Mouse (Mus musculus): Measurements from ENCODE around the gene Canx. TPM values are rescaled to one million over a fixed set of nuclear protein-coding genes. Genes with fewer than 3 reads are reported as not detected.
"Not testable (repeated sequence)": the region's sequence is repeated elsewhere in the genome, so short reads cannot be mapped to it uniquely, and the experiment has no call there.

Canx gene
- polyA plus RNA-seq, 1 experiment from 2014 or later, result 176 TPM

DNA sequence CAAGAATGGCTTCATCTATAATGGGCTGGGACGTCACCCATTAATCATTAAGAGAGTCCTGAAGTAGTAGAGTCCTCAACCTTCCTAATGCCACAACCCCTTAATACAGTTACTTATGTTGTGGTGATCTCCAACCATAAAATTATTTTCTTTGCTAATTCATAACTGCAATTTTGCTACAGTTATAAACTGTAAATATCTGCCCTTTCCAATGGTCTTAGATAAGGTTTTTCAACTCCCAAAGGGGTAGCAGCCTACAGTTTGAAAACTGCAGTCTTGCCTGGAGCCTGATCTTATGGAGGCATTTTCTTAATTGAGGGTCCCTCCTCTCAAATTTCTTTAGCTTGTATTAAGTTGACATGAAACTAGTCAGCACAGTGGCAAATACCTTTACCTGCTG, 3.9 kb upstream of the Canx start:
- H3K9me3 ChIP-seq (replicated peaks), result no peaks in the 10 kb centered on the region

DNA sequence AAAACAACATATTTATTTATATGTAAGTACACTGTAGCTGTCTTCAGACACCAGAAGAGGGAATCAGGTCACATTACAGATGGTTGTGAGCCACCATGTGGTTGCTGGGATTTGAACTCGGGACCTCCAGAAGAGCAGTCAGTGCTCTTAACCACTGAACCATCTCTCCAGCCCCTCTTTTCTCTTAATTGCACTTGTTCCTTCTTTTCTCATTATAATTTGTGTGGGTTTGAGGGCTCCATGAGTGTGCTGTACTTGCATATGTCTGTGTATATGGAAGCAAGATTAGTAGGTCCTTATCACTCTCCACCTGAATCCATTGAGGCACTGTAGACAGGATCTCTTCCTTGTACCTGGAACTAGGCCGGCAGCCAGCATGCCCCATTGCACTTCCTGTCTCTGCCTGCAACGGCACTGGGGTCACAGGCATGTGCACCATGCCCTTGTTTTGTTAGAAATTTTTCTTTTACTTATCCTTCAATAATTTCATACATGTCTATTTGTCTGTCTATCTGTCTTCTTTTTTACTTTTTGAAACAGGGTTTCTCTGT, 2.7 kb upstream of the Canx start:
- Histone ChIP-seq H3K27me3 (no peaks in the 10 kb centered on the region), H3K36me3 (replicated peaks) (no peaks in the 10 kb centered on the region), H3K9ac (no peak overlapping the region), H3K4me2 (no peak overlapping the region), H3K27ac (replicated peaks) (no peak overlapping the region), H3K4me1 (replicated peaks) (peaks cover 23% of the 10 kb centered on the region), H3K9me3 (replicated peaks) (no peaks in the 10 kb centered on the region), H3K4me3 (replicated peaks) (no peak overlapping the region)
- ATAC-seq (ENCODE audit: insufficient read depth), result no peak
- 49% methylated on average over 3 of the region's 3 CpGs for WGBS (ENCODE audit: insufficient replicate concordance)

More for the DNA sequence above, 3.9 kb upstream of the Canx start:
- 63% methylated on average over 1 of the region's 1 CpGs for WGBS (ENCODE audit: insufficient replicate concordance)
- Histone ChIP-seq H3K27ac (replicated peaks) (no peak overlapping the region), H3K4me3 (replicated peaks) (no peak overlapping the region), H3K4me1 (replicated peaks) (peaks cover 11% of the 10 kb centered on the region), H3K4me2 (no peak overlapping the region), H3K9ac (no peak overlapping the region), H3K36me3 (replicated peaks) (no peaks in the 10 kb centered on the region), H3K27me3 (no peaks in the 10 kb centered on the region)
- ATAC-seq (ENCODE audit: insufficient read depth), result no peak

DNA sequence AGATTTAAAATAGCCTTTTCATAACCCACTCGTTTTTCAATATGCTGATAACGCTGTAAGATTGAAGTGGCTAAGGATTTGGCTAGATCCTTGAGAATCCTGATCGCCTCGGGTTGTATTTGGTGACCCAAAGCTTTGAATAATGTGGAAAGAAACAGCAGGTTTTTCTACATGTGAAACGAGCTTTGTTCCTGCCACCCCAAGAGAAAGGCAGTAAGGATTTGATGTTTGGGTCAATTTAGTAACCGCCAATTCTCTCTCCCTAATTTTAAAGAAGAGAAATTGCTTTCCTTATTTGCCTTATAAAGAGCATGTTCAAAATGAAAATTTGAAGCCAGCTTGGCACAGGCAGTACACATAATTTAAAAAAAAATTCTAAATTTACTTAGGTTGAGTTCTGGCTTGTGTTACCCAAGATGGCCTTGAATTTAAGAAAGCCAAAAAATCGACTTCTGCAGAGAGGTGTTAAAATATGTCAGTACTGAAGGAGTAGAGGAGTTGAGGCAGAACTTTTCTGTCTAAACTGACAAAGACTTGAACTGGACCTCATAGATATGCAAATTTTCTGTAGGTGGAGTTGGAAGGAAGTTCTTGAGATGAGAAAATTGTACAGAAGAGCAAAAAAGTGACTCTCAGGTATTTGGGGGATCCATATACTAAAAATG, 961 bp upstream of the Canx start:
- H3K27ac ChIP-seq (replicated peaks), result peak overlapping the region; percentile 85
- H3K36me3 ChIP-seq (replicated peaks), result 0 out of 2 replicates have a peak, but pooled peaks cover 4% of the 10 kb centered on the region
- H3K27me3 ChIP-seq, result no peaks in the 10 kb centered on the region
- H3K9ac ChIP-seq, result peak overlapping the region; percentile 64
- ATAC-seq (ENCODE audit: insufficient read depth), result no peak
- no peaks in the 10 kb centered on the region for H3K9me3 ChIP-seq (replicated peaks)
- peak overlapping the region; percentile 88 for H3K4me3 ChIP-seq (replicated peaks)
- peaks cover 39% of the 10 kb centered on the region for H3K4me1 ChIP-seq (replicated peaks)
- peak overlapping the region; percentile 78 for H3K4me2 ChIP-seq
- 3% methylated on average over 7 of the region's 7 CpGs for WGBS (ENCODE audit: insufficient replicate concordance)

DNA sequence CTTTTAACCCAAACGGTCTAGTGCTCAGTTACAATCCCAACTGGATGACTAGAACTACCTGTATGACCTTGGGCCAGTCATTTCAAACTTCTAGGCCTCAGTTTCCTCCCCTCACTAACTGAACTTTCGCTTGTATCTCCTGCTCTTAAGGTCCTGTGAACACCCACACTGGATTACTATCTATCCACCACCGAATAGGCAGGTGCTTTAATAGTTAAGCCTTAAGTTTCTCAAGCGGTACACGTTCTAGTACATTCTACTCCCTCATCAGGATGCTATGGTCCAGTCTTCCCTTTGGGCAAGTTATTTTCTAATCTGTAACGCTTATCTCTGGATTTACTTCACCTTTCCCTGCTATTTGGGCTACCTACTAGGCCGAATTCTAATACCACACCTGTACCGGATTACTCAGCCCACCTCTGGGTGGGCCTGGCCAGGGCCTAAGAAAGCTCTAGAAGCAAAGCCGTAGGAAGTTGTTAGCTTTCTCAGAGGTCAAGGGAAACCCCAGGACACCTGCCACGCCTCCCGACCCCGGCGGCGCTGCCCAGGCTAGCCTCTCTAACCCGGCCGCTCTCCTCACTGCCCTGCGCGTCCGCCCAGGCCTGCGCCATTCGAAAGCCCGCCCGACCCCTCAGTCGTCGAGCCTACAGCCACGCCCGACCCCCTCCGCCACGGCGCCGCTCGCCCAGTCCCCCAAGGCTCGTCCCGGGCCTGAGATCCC, 562 bp downstream of the Canx start:
- Histone ChIP-seq H3K9me3 (replicated peaks) (no peaks in the 10 kb centered on the region), H3K27me3 (no peaks in the 10 kb centered on the region), H3K36me3 (replicated peaks) (peaks cover 4% of the 10 kb centered on the region; the same call in 1 of the 2 replicates), H3K4me1 (replicated peaks) (peaks cover 48% of the 10 kb centered on the region), H3K4me2 (peak overlapping the region; percentile 93), H3K9ac (peak overlapping the region; percentile 90), H3K4me3 (replicated peaks) (peak overlapping the region; percentile 88), H3K27ac (replicated peaks) (peak overlapping the region; percentile 88)
- WGBS (ENCODE audit: insufficient replicate concordance), result under 1% methylated on average over 34 of the region's 34 CpGs
- peak; percentile 35 for ATAC-seq (ENCODE audit: insufficient read depth)

DNA sequence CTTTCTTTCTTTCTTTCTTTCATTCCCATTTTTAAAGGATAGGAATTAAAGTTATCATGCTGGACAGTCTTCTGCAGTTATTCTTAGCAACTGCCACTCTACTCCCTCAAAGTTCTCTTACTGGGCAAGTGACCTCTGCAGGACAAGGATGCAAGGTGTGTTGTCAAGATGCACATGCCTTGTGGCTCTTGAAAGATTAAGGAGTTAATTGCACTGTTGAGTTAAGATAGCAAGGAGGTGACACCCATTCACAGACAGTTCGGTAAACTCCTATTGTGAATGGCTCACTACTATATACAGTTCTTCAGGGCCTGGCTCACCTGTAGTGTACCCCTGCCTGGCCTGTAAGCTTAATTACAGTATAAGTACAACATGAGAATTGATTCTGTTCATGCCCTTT, 1.6 kb downstream of the Canx start:
- peak overlapping the region; percentile 88 for H3K27ac ChIP-seq (replicated peaks)
- ATAC-seq (ENCODE audit: insufficient read depth), result peak; percentile 40

DNA sequence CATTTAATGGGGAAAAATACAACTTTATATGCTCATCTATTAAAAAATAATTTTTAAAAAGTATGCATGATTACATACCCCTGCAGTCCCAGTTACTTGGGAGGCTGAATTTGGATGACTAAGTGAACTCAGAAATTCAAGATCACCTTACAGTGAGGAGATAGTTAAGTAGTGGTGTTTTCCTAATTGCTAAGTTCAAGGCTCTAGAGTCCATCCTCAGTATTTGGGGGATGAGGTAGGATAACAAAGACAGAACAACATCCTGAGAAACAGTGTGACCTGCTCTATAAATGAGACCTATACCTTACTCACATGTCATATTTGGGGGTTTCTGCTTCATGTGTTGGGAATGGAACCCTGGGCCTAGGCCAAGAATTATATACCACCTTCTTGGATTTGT, 3.1 kb downstream of the Canx start:
- Histone ChIP-seq H3K4me2 (peak overlapping the region; percentile 93), H3K9ac (no peak overlapping the region)

More for the DNA sequence above, 1.6 kb downstream of the Canx start:
- Histone ChIP-seq H3K4me1 (replicated peaks) (peaks cover 55% of the 10 kb centered on the region), H3K36me3 (replicated peaks) (peaks cover 14% of the 10 kb centered on the region), H3K27me3 (no peaks in the 10 kb centered on the region), H3K9me3 (replicated peaks) (no peaks in the 10 kb centered on the region), H3K4me3 (replicated peaks) (peak overlapping the region; percentile 88), H3K9ac (peak overlapping the region; percentile 90), H3K4me2 (peak overlapping the region; percentile 93)
- 0% methylated on average over 1 of the region's 1 CpGs for WGBS (ENCODE audit: insufficient replicate concordance)

DNA sequence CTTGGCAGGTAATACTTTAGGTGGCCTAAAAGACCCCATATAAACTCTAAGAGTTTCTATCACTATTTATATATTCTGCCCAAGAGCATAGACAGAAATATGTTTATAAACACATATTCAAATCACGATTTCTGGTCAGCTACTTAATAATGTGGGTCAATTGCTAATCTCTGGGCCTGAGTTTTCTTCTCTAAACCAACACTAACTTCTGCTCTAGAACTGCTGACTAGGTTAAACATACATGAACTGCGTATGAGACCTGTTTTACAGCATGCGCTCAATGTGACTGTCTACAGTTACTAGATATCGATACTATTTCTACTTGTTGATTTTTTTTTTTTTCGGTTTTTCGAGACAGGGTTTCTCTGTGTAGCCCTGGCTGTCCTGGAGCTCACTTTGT, 4.2 kb downstream of the Canx start:
- Histone ChIP-seq H3K27me3 (no peaks in the 10 kb centered on the region), H3K4me1 (replicated peaks) (peaks cover 51% of the 10 kb centered on the region), H3K27ac (replicated peaks) (no peak overlapping the region), H3K9ac (no peak overlapping the region), H3K4me3 (replicated peaks) (no peak overlapping the region), H3K9me3 (replicated peaks) (no peaks in the 10 kb centered on the region), H3K4me2 (no peak overlapping the region), H3K36me3 (replicated peaks) (peaks cover 24% of the 10 kb centered on the region)
- 81% methylated on average over 6 of the region's 6 CpGs for WGBS (ENCODE audit: insufficient replicate concordance)
- ATAC-seq (ENCODE audit: insufficient read depth), result no peak

More for the DNA sequence above, 3.1 kb downstream of the Canx start:
- H3K9me3 ChIP-seq (replicated peaks), result no peaks in the 10 kb centered on the region
- no peaks in the 10 kb centered on the region for H3K27me3 ChIP-seq
- peaks cover 57% of the 10 kb centered on the region for H3K4me1 ChIP-seq (replicated peaks)
- H3K27ac ChIP-seq (replicated peaks), result peak overlapping the region; percentile 30
- H3K4me3 ChIP-seq (replicated peaks), result peak overlapping the region; percentile 88
- ATAC-seq (ENCODE audit: insufficient read depth), result no peak
- H3K36me3 ChIP-seq (replicated peaks), result peaks cover 21% of the 10 kb centered on the region

DNA sequence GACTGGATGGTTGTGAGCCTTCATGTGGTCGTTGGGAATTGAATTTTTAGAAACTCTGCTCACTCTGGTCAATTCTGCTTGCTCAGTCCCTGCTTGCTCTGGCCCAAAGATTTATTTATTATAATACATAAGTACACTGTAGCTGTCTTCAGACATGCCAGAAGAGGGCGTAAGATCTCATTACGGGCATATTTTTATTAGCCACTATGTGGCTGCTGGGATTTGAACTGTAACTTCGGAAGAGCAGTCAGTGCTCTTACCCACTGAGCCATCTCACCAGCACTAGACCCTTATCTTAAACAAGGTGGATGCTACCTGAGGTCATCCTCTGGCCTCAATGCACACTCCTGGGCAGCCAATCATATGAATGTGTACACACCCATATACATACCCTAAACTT, 6.1 kb downstream of the Canx start:
- WGBS (ENCODE audit: insufficient replicate concordance), result 73% methylated on average over 4 of the region's 4 CpGs
- peaks cover 25% of the 10 kb centered on the region for H3K36me3 ChIP-seq (replicated peaks)
- not testable (repeated sequence) for H3K4me2 ChIP-seq; H3K9ac ChIP-seq; H3K27me3 ChIP-seq; ATAC-seq (ENCODE audit: insufficient read depth); H3K27ac ChIP-seq (replicated peaks); H3K9me3 ChIP-seq (replicated peaks); H3K4me3 ChIP-seq (replicated peaks)
- H3K4me1 ChIP-seq (replicated peaks), result peaks cover 56% of the 10 kb centered on the region

DNA sequence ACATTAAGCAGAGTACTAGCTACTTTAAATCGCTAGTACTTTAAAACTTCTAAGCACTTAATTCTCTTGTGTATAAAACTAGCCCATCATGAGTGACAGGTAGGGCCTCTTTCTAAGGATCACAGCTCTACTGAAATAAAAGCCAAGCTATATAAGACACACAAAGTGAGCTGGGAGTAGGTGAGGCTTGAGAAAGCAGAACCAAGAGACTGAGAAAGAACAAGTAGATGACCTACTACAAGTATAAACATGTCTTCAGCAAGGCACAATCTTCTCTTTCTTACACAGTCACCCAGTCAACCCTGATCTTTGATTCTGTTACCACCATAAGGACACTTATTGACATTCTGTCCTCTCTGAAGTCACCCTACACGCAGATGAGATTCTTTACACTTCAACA, 12.7 kb downstream of the Canx start:
- peaks cover 59% of the 10 kb centered on the region for H3K36me3 ChIP-seq (replicated peaks)
- H3K27me3 ChIP-seq, result no peaks in the 10 kb centered on the region
- H3K4me1 ChIP-seq (replicated peaks), result peaks cover 15% of the 10 kb centered on the region; the same call in 1 of the 2 replicates
- no peak overlapping the region for H3K4me2 ChIP-seq
- no peak overlapping the region for H3K4me3 ChIP-seq (replicated peaks)
- WGBS (ENCODE audit: insufficient replicate concordance), result 81% methylated on average over 2 of the region's 2 CpGs
- ATAC-seq (ENCODE audit: insufficient read depth), result no peak
- no peak overlapping the region for H3K9ac ChIP-seq
- no peak overlapping the region for H3K27ac ChIP-seq (replicated peaks)
- no peaks in the 10 kb centered on the region for H3K9me3 ChIP-seq (replicated peaks)

DNA sequence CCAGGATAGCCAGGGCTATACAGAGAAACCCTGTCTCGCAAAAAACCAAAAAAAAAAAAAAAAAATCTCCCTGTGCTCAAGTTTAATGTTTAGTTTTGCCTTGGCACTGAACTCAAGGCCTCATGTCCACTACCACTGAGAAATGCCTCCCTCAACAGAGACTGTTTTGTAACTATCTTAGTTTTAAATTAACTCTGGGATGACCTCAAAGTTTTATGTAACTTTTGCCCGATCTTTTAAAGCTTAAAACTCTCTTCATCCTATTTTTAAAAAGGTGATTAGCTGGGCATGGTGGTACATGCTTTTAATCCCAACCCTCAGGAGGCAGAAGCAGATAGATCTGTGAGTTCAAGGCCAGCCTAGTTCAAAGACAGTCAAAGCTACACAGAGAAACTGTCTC, 22.1 kb downstream of the Canx start:
- H3K4me2 ChIP-seq, result no peak overlapping the region

DNA sequence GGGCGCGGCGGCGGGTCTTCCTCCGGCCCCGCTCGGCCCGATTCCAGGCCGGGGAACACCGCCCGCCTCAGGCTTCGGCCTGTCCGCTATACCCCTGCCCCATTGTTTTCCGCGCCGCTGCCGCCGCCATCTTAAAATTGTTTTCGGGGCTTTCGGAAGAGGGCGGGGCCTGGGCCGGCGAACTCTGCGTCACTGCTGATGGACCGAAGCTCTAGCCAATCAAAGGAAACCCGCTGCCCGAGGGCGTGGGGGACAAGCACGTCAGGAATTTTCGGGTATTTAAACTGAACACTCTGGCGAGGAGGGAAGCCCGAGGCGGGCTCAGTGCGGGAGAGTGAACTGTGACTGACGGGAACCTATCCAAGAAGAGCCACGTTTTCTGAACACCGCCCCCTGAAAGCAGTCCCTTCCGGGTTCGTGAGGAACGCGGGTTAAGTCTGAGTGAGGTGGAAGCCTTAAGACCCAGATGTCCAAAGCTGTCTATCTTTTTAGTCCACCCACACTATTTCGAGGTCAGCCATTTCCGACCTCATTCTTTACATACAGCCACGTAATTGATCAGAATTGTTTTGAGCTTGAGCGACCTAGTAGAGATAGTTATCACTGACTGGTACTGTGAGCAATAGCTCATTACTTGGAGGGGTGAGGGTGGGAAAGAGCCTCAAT, 33.1 kb downstream of the Canx start, which contains the start of gene Maml1:
Gene Maml1, minus strand, starts transcription at position 122 of the 666 bp plus-strand sequence.
- H3K9ac ChIP-seq, result peak within 1 kb of the TSS; percentile 98
- peak within 1 kb of the TSS; percentile 81 for H3K4me2 ChIP-seq
- H3K27me3 ChIP-seq, result no peaks in the 10 kb centered on the region
- peak within 1 kb of the TSS; percentile 99 for H3K4me3 ChIP-seq (replicated peaks)
- peaks cover 53% of the 10 kb centered on the region for H3K36me3 ChIP-seq (replicated peaks)
- WGBS (ENCODE audit: insufficient replicate concordance), result under 1% methylated on average over 45 of the region's 45 CpGs
- peak; percentile 94 for ATAC-seq (ENCODE audit: insufficient read depth)
- H3K4me1 ChIP-seq (replicated peaks), result peaks cover 37% of the 10 kb centered on the region
- H3K27ac ChIP-seq (replicated peaks), result peak within 1 kb of the TSS; percentile 96
- no peaks in the 10 kb centered on the region for H3K9me3 ChIP-seq (replicated peaks)

More for the DNA sequence above, 22.1 kb downstream of the Canx start:
- H3K27ac ChIP-seq (replicated peaks), result no peak overlapping the region
- no peaks in the 10 kb centered on the region for H3K27me3 ChIP-seq
- H3K4me3 ChIP-seq (replicated peaks), result no peak overlapping the region
- 75% methylated on average over 2 of the region's 2 CpGs for WGBS (ENCODE audit: insufficient replicate concordance)
- no peak for ATAC-seq (ENCODE audit: insufficient read depth)
- no peak overlapping the region for H3K9ac ChIP-seq
- peaks cover 95% of the 10 kb centered on the region for H3K36me3 ChIP-seq (replicated peaks)
- no peaks in the 10 kb centered on the region for H3K9me3 ChIP-seq (replicated peaks)
- no peaks in the 10 kb centered on the region for H3K4me1 ChIP-seq (replicated peaks)

Measured in liver, embryonic 15.5 days (tissue).